Mouse (Mus musculus): ENCODE measurements around the gene Srsf3. TPM values are rescaled to one million over a fixed set of nuclear protein-coding genes. Genes with fewer than 3 reads are reported as not detected.
A peak's percentile ranks its signal among the peaks of the same experiment; 100 is the strongest.

Srsf3 gene
- total and polyA plus RNA-seq, 3 experiments, result 171 to 687 (median 380) TPM

GRCm38 (mm10) chr17:29086916-29087315, 54.5 kb downstream of the Srsf3 start:
- no peak for TF ChIP-seq JUND (conservative IDR thresholded peaks at IDR 0.05; ENCODE audit: low read depth, low read length)
- TF ChIP-seq CHD1 (IDR thresholded peaks at IDR 0.05; ENCODE audit: low read depth, low read length), result no peak
- no peak for TF ChIP-seq MEF2A (IDR thresholded peaks at IDR 0.05; ENCODE audit: borderline replicate concordance, low read depth, low read length)
- TF ChIP-seq PAX5 (IDR thresholded peaks at IDR 0.05; ENCODE audit: low read length), result no peak
- TF ChIP-seq ZMIZ1 (IDR thresholded peaks at IDR 0.05; ENCODE audit: low read depth, low read length), result no peak
- TF ChIP-seq NRF1 (IDR thresholded peaks at IDR 0.05; ENCODE audit: low read depth, low read length), result no peak
- Histone ChIP-seq H3K27me3 (replicated peaks) (no peaks in the 10 kb centered on the region), H3K4me2 (ENCODE audit: insufficient read depth, low read depth, poor library complexity, severe bottlenecking) (no peak overlapping the region), H3K9ac (ENCODE audit: insufficient read depth, low read depth) (no peak overlapping the region), H3K27ac (ENCODE audit: insufficient read depth, low read depth) (no peak overlapping the region), H3K4me1 (ENCODE audit: control insufficient read depth in 1 of 2, insufficient read depth in 2 of 2) (peaks cover 6 to 22% of the 10 kb centered on the region in 2 experiments), H3K79me2 (replicated peaks; ENCODE audit: control insufficient read depth, extremely low read depth, insufficient read depth, poor library complexity, severe bottlenecking) (no peaks in the 10 kb centered on the region; the same call in 1 of the 2 replicates), H3K9me3 (replicated peaks; ENCODE audit: low read length) (peaks cover 18% of the 10 kb centered on the region), H3K4me3 (replicated peaks in 1 of 3; ENCODE audit: low read depth in 2 of 3, low read length in 2 of 3, poor library complexity in 1 of 3) (no peak overlapping the region), H3K36me3 (replicated peaks in 1 of 2; ENCODE audit: control insufficient read depth in 1 of 2, insufficient read depth in 1 of 2, low read length in 1 of 2) (peaks cover 0 to 2% of the 10 kb centered on the region in 2 experiments)
- no peak for DNase-seq (ENCODE audit: extremely low read depth)
- in situ Hi-C loops (cut with MboI; ENCODE audit: low pct_ligation_motif_present, low pct_unique_long_range_greater_than_20kb, low sequenced_read_pairs), result no loop called here
- dilution Hi-C loops (cut with MboI; ENCODE audit: extremely low pct_ligation_motif_present, extremely low pct_unique_long_range_greater_than_20kb, low sequenced_read_pairs), result no loop called here

GRCm38 (mm10) chr17:29090776-29091175, 58.3 kb downstream of the Srsf3 start, which contains the start of gene Cdkn1a:
Gene Cdkn1a (plus strand): TSS chr17:29090976.
- Histone ChIP-seq H3K4me3 (replicated peaks in 1 of 3; ENCODE audit: low read depth in 2 of 3, low read length in 2 of 3, poor library complexity in 1 of 3) (peak within 1 kb of the TSS; percentile 40 to 73 (median 68)), H3K4me2 (ENCODE audit: insufficient read depth, low read depth, poor library complexity, severe bottlenecking) (peak within 1 kb of the TSS; percentile 57), H3K9me3 (replicated peaks; ENCODE audit: low read length) (peaks cover 7% of the 10 kb centered on the region), H3K4me1 (ENCODE audit: control insufficient read depth in 1 of 2, insufficient read depth in 2 of 2) (peaks cover 6 to 33% of the 10 kb centered on the region in 2 experiments), H3K36me3 (replicated peaks in 1 of 2; ENCODE audit: control insufficient read depth in 1 of 2, insufficient read depth in 1 of 2, low read length in 1 of 2) (peaks cover 0 to 3% of the 10 kb centered on the region in 2 experiments), H3K27ac (ENCODE audit: insufficient read depth, low read depth) (peak within 1 kb of the TSS; percentile 68), H3K79me2 (replicated peaks; ENCODE audit: control insufficient read depth, extremely low read depth, insufficient read depth, poor library complexity, severe bottlenecking) (peaks cover 31% of the 10 kb centered on the region), H3K9ac (ENCODE audit: insufficient read depth, low read depth) (peak within 1 kb of the TSS; percentile 85), H3K27me3 (replicated peaks) (no peaks in the 10 kb centered on the region)
- peak; percentile 38 for DNase-seq (ENCODE audit: extremely low read depth)
- in situ Hi-C loops (cut with MboI; ENCODE audit: low pct_ligation_motif_present, low pct_unique_long_range_greater_than_20kb, low sequenced_read_pairs), result loop anchor here (5.0 kb wide), 1 partner anchor 43 kb away; no protein-coding TSS in a partner anchor
- dilution Hi-C loops (cut with MboI; ENCODE audit: extremely low pct_ligation_motif_present, extremely low pct_unique_long_range_greater_than_20kb, low sequenced_read_pairs), result no loop called here
- TF ChIP-seq TCF12 (IDR thresholded peaks at IDR 0.05; ENCODE audit: low read depth, low read length), result peak; percentile 50
- TF ChIP-seq NELFE (IDR thresholded peaks at IDR 0.05; ENCODE audit: low read depth, low read length), result 0 out of 2 replicates have a peak, but pooled peaks have one; percentile 11
- TF ChIP-seq CHD1 (IDR thresholded peaks at IDR 0.05; ENCODE audit: low read depth, low read length), result peak; percentile 97
- TF ChIP-seq SIN3A (IDR thresholded peaks at IDR 0.05; ENCODE audit: low read length), result peak; percentile 57; the same call in 1 of the 2 replicates
- peak; percentile 47; the same call in 1 of the 2 replicates for TF ChIP-seq MXI1 (IDR thresholded peaks at IDR 0.05; ENCODE audit: low read depth, low read length)
- TF ChIP-seq POLR2A (IDR thresholded peaks at IDR 0.05; ENCODE audit: low read depth, low read length), result peak; percentile 36; the same call in 1 of the 2 replicates
- peak; percentile 23; the same call in 1 of the 2 replicates for TF ChIP-seq ETS1 (conservative IDR thresholded peaks at IDR 0.05; ENCODE audit: low read depth, low read length)
- no peak for TF ChIP-seq ZKSCAN1 (IDR thresholded peaks at IDR 0.05; ENCODE audit: borderline replicate concordance, low read depth, low read length)
- TF ChIP-seq EP300 (IDR thresholded peaks at IDR 0.05; ENCODE audit: low read length), result no peak
